In genomic region chr17:83339368-83340085, GRCm38 (mm10) we compare ENCODE assay signal across 17 mouse cellular contexts. TPM values are rescaled to one million over a fixed set of nuclear protein-coding genes. Genes with fewer than 3 reads are reported as not detected.
A peak's percentile ranks its signal among the peaks of the same experiment; 100 is the strongest.
DNase-seq lines count a peak whose midpoint lies in the region; ATAC-seq lines count a peak whose summit lies in the region.
"Had no signal": no experiment of that assay in that cellular context is flagged by ENCODE, and none has a peak within 500 bp of the region (broad histone marks: within the 10 kb centered on the region; RNA-seq: fewer than 3 reads in every experiment).

No protein-coding gene starts in this region.

- H3K4me1 ChIP-seq in embryonic facial prominence, embryonic 14.5 days (ENCODE audit: control insufficient read depth, insufficient read depth, low read length), result peaks cover 12% of the 10 kb centered on the region
- H3K4me1 ChIP-seq in heart, embryonic 12.5 days (replicated peaks), result peaks cover 21% of the 10 kb centered on the region
- H3K4me1 ChIP-seq in kidney, embryonic 15.5 days, result peaks cover 17% of the 10 kb centered on the region

- WGBS in embryonic facial prominence, embryonic 14.5 days, result 78% methylated on average over 13 of the region's 13 CpGs
- 83% methylated on average over 13 of the region's 13 CpGs for WGBS in heart, embryonic 12.5 days
- 74% methylated on average over 13 of the region's 13 CpGs for WGBS in kidney, embryonic 15.5 days

- H3K9ac ChIP-seq in embryonic facial prominence, embryonic 14.5 days (ENCODE audit: low read depth, low read length), result no peak overlapping the region
- no peak overlapping the region for H3K9ac ChIP-seq in heart, embryonic 12.5 days
- H3K9ac ChIP-seq in kidney, embryonic 15.5 days, result no peak overlapping the region
- H3K9ac ChIP-seq: embryonic facial prominence, embryonic 13.5 days; forebrain, postnatal 0 days; limb, embryonic 12.5 days; liver, embryonic 13.5 days had no signal

- H3K9me3 ChIP-seq in embryonic facial prominence, embryonic 14.5 days (ENCODE audit: control insufficient read depth, low read length), result no peaks in the 10 kb centered on the region
- H3K9me3 ChIP-seq in heart, embryonic 12.5 days (replicated peaks), result no peaks in the 10 kb centered on the region
- H3K9me3 ChIP-seq in kidney, embryonic 15.5 days (replicated peaks), result no peaks in the 10 kb centered on the region
- H3K9me3 ChIP-seq: embryonic facial prominence, embryonic 13.5 days; limb, embryonic 12.5 days; liver, embryonic 13.5 days had no signal

- H3K27me3 ChIP-seq in embryonic facial prominence, embryonic 14.5 days (replicated peaks; ENCODE audit: control insufficient read depth, insufficient read depth, low read length), result no peaks in the 10 kb centered on the region
- no peaks in the 10 kb centered on the region for H3K27me3 ChIP-seq in heart, embryonic 12.5 days (replicated peaks)
- no peaks in the 10 kb centered on the region for H3K27me3 ChIP-seq in kidney, embryonic 15.5 days
- H3K27me3 ChIP-seq: embryonic facial prominence, embryonic 13.5 days; limb, embryonic 12.5 days; liver, embryonic 13.5 days had no signal

- H3K4me3 ChIP-seq in embryonic facial prominence, embryonic 14.5 days (ENCODE audit: low read depth, low read length), result no peak overlapping the region
- no peak overlapping the region for H3K4me3 ChIP-seq in heart, embryonic 12.5 days
- H3K4me3 ChIP-seq in kidney, embryonic 15.5 days (replicated peaks), result no peak overlapping the region
- H3K4me3 ChIP-seq: embryonic facial prominence, embryonic 13.5 days; limb, embryonic 12.5 days; liver, embryonic 13.5 days had no signal

- H3K4me2 ChIP-seq in embryonic facial prominence, embryonic 14.5 days (ENCODE audit: low read depth, low read length), result no peak overlapping the region
- no peak overlapping the region for H3K4me2 ChIP-seq in heart, embryonic 12.5 days
- no peak overlapping the region for H3K4me2 ChIP-seq in kidney, embryonic 15.5 days
- H3K4me2 ChIP-seq: embryonic facial prominence, embryonic 13.5 days; limb, embryonic 12.5 days; liver, embryonic 13.5 days had no signal

- peak; percentile 92 for DNase-seq in A20 (ENCODE audit: low read depth, low spot score)
- DNase-seq in CD4-positive, CD25-positive, alpha-beta regulatory T cell, adult 2 months (ENCODE audit: low read depth, low spot score), result peak; percentile 52
- peak; percentile 53 for DNase-seq in embryonic facial prominence, embryonic 14.5 days (ENCODE audit: low spot score)
- DNase-seq in lung, postnatal 10 days, result peak; percentile 31
- no peak for DNase-seq in urinary bladder, postnatal 10 days (ENCODE audit: low spot score)
- DNase-seq: adrenal gland, adult 2 months; cerebellum, adult 9-10 months; forebrain, postnatal 0 days; gastrocnemius, postnatal 36 days; kidney, postnatal 10 days; liver, embryonic 13.5 days; thymus, postnatal 25 days had no signal

- no peak overlapping the region for H3K27ac ChIP-seq in embryonic facial prominence, embryonic 14.5 days (replicated peaks; ENCODE audit: low read depth, low read length)
- H3K27ac ChIP-seq in heart, embryonic 12.5 days (ENCODE audit: poor library complexity, severe bottlenecking), result no peak overlapping the region
- H3K27ac ChIP-seq in kidney, embryonic 15.5 days, result no peak overlapping the region
- H3K27ac ChIP-seq: limb, embryonic 12.5 days; liver, embryonic 13.5 days had no signal

- ATAC-seq in embryonic facial prominence, embryonic 14.5 days (ENCODE audit: low read depth), result peak; percentile 56; the same call in 1 of the 2 replicates
- no peak for ATAC-seq in monocyte, adult 5-6 weeks (replicated peaks; ENCODE audit: insufficient number of reproducible peaks, low FRiP score, low TSS enrichment, poor library complexity, severe bottlenecking)
- ATAC-seq in heart, embryonic 12.5 days (ENCODE audit: insufficient number of reproducible peaks, low FRiP score), result no peak
- ATAC-seq in kidney, embryonic 15.5 days (replicated peaks; ENCODE audit: low FRiP score), result no peak
- ATAC-seq: forebrain, postnatal 0 days had no signal

- no peaks in the 10 kb centered on the region for H3K36me3 ChIP-seq in embryonic facial prominence, embryonic 14.5 days (ENCODE audit: control insufficient read depth, insufficient read depth, low read length)
- H3K36me3 ChIP-seq in heart, embryonic 12.5 days, result no peaks in the 10 kb centered on the region
- no peaks in the 10 kb centered on the region for H3K36me3 ChIP-seq in kidney, embryonic 15.5 days
- H3K36me3 ChIP-seq: embryonic facial prominence, embryonic 13.5 days; limb, embryonic 12.5 days; liver, embryonic 13.5 days had no signal

RNA-seq across cellular contexts. Expression of gene Eml4, which starts 11.2 kb away (rescaled TPM):
- 35.3 and 40.0 TPM in 2 replicates for polyA plus RNA-seq in embryonic facial prominence, embryonic 14.5 days (2014; fragmentation: Nextera tagmentation; extraction: Ambion mirVana)
- total RNA-seq in monocyte, adult 5-6 weeks (2017), result 55.7 to 71.2 TPM (median 60.9 TPM) in 3 replicates
- polyA plus RNA-seq in heart, embryonic 12.5 days (2016; fragmentation: Nextera tagmentation; extraction: Ambion mirVana), result 27.6 and 32.4 TPM in 2 replicates
- polyA plus RNA-seq in kidney, embryonic 15.5 days (2015; fragmentation: Nextera tagmentation; extraction: Ambion mirVana), result 35.6 and 37.3 TPM in 2 replicates
